Mouse (Mus musculus) embryonic facial prominence, embryonic 11.5 days (tissue): ENCODE results near the gene Arhgef12. TPM values are rescaled to one million over a fixed set of nuclear protein-coding genes. Genes with fewer than 3 reads are reported as not detected.
"Not testable (repeated sequence)": the region's sequence is repeated elsewhere in the genome, so short reads cannot be mapped to it uniquely, and the experiment has no call there.

ENCODE experiments used
- ATAC-seq: fragments of 200-750 bp; cut with Nextera tagmentation; replicated peaks from 2 replicates; pipeline ENCODE4 v1.8.0; 2017; ENCODE audit warnings: low read depth; ENCODE audit not compliant: insufficient number of reproducible peaks, low FRiP score, low TSS enrichment
- DNase-seq: peaks from one replicate; pipeline ENCODE4 v3.0.0-alpha.2; 2015; ENCODE audit warnings: low spot score
- H3K27ac ChIP-seq: fragments of 300-500 bp; sonication (generic); replicated peaks from 2 replicates; pipeline ENCODE4 v1.5.1; 2014; ENCODE audit warnings: mild to moderate bottlenecking, low read depth, low read length, control low read depth
- H3K27me3 ChIP-seq: fragments of 300-500 bp; sonication (generic); 2 replicates; pipeline ENCODE4 v1.6.1; 2014; ENCODE audit warnings: mild to moderate bottlenecking, low read length, moderate library complexity, mixed read lengths; ENCODE audit not compliant: control insufficient read depth, insufficient read depth
- H3K36me3 ChIP-seq: fragments of 300-500 bp; sonication (generic); replicated peaks from 2 replicates; pipeline ENCODE4 v1.6.1; 2014; ENCODE audit warnings: low read depth, mild to moderate bottlenecking, low read length, moderate library complexity, mixed read lengths; ENCODE audit not compliant: control insufficient read depth, insufficient read depth
- H3K4me1 ChIP-seq: fragments of 300-500 bp; sonication (generic); 2 replicates; pipeline ENCODE4 v1.6.1; 2014; ENCODE audit warnings: low read length, mixed read lengths; ENCODE audit not compliant: control insufficient read depth, insufficient read depth
- H3K4me2 ChIP-seq: fragments of 300-500 bp; sonication (generic); 2 replicates; pipeline ENCODE4 v1.6.1; 2014; ENCODE audit warnings: low read depth, mild to moderate bottlenecking, control low read depth, low read length, moderate library complexity
- H3K4me3 ChIP-seq: fragments of 300-500 bp; sonication (generic); 2 replicates; pipeline ENCODE4 v1.5.1; 2014; ENCODE audit warnings: low read depth, low read length, control low read depth
- H3K9ac ChIP-seq: fragments of 300-500 bp; sonication (generic); replicated peaks from 2 replicates; pipeline ENCODE4 v1.6.1; 2014; ENCODE audit warnings: mild to moderate bottlenecking, control low read depth, low read length
- H3K9me3 ChIP-seq: fragments of 300-500 bp; sonication (generic); replicated peaks from 2 replicates; pipeline ENCODE4 v1.6.1; 2016; ENCODE audit warnings: mild to moderate bottlenecking, low read length, inconsistent platforms, mixed read lengths; ENCODE audit not compliant: control insufficient read depth
- WGBS: fragments of 180-500 bp; shearing (Covaris S2); extraction: QIAGEN DNeasy Blood & Tissue Kit; methylation state at CpG from one replicate; pipeline ENCODE4 v1.1.7; 2014; 5-methylcytosine and 5-hydroxymethylcytosine counted together
- polyA plus RNA-seq: library from polyadenylated mRNA; unstranded; fragments of >200 nt; fragmentation: Nextera tagmentation; extraction: Ambion mirVana; gene quantifications from 2 replicates; pipeline ENCODE4 v1.2.1, GENCODE M21; 2014

Gene Arhgef12
- polyA plus RNA-seq, 1 experiment from 2014 or later = 8.2 TPM

- DNase-seq (no peak), ATAC-seq (no peak)
- no peak overlapping the region for H3K27ac ChIP-seq
- WGBS = 79% methylated on average over 4 of the region's 4 CpGs
- no peak overlapping the region for H3K4me2 ChIP-seq
- no peaks in the 10 kb centered on the region for H3K27me3 ChIP-seq
- no peaks in the 10 kb centered on the region for H3K9me3 ChIP-seq
- peaks cover 3% of the 10 kb centered on the region for H3K36me3 ChIP-seq
- no peak overlapping the region for H3K4me3 ChIP-seq
- H3K9ac ChIP-seq = no peak overlapping the region
- H3K4me1 ChIP-seq = no peaks in the 10 kb centered on the region
Observed at GRCm38 (mm10) chr9:42993659-42994058, 113.4 kb downstream of the Arhgef12 start.

GRCm38 (mm10) chr9:42987988-42988387 lies 119.1 kb downstream of the Arhgef12 start:
- Histone ChIP-seq H3K27ac (no peak overlapping the region), H3K27me3 (no peaks in the 10 kb centered on the region), H3K36me3 (peaks cover 5% of the 10 kb centered on the region), H3K9me3 (no peaks in the 10 kb centered on the region), H3K9ac (no peak overlapping the region), H3K4me1 (no peaks in the 10 kb centered on the region), H3K4me2 (no peak overlapping the region), H3K4me3 (no peak overlapping the region)
- ATAC-seq (no peak), DNase-seq (no peak)
- 87% methylated on average over 4 of the region's 4 CpGs for WGBS

GRCm38 (mm10) chr9:42968894-42969521 lies 138.0 kb downstream of the Arhgef12 start:
- H3K4me2 ChIP-seq = no peak overlapping the region
- H3K36me3 ChIP-seq = no peaks in the 10 kb centered on the region; the same call in 1 of the 2 replicates
- H3K4me3 ChIP-seq = no peak overlapping the region
- no peaks in the 10 kb centered on the region for H3K27me3 ChIP-seq
- no peaks in the 10 kb centered on the region for H3K9me3 ChIP-seq
- H3K4me1 ChIP-seq = no peaks in the 10 kb centered on the region
- DNase-seq (no peak), ATAC-seq (no peak)
- no peak overlapping the region for H3K9ac ChIP-seq
- H3K27ac ChIP-seq = no peak overlapping the region
- WGBS = 64% methylated on average over 11 of the region's 11 CpGs

- Histone ChIP-seq H3K4me1 (no peaks in the 10 kb centered on the region), H3K27me3 (no peaks in the 10 kb centered on the region), H3K27ac (no peak overlapping the region), H3K4me3 (no peak overlapping the region), H3K9ac (no peak overlapping the region), H3K36me3 (no peaks in the 10 kb centered on the region; the same call in 1 of the 2 replicates), H3K9me3 (no peaks in the 10 kb centered on the region), H3K4me2 (no peak overlapping the region)
- DNase-seq (no peak), ATAC-seq (no peak)
- WGBS = 88% methylated on average over 9 of the region's 9 CpGs
Observed at GRCm38 (mm10) chr9:42967731-42968130, 139.3 kb downstream of the Arhgef12 start.

GRCm38 (mm10) chr9:42964809-42965208 lies 142.2 kb downstream of the Arhgef12 start:
- not testable (repeated sequence) for H3K9ac ChIP-seq, H3K4me3 ChIP-seq, ATAC-seq, DNase-seq, H3K27me3 ChIP-seq, H3K4me2 ChIP-seq, H3K36me3 ChIP-seq, H3K4me1 ChIP-seq, H3K9me3 ChIP-seq, H3K27ac ChIP-seq
- WGBS = 87% methylated on average over 2 of the region's 3 CpGs

- no peak overlapping the region for H3K9ac ChIP-seq
- no peaks in the 10 kb centered on the region for H3K9me3 ChIP-seq
- no peaks in the 10 kb centered on the region for H3K27me3 ChIP-seq
- DNase-seq = no peak
- H3K4me3 ChIP-seq = no peak overlapping the region
- ATAC-seq = no peak
- H3K4me1 ChIP-seq = no peaks in the 10 kb centered on the region
- H3K4me2 ChIP-seq = no peak overlapping the region
- WGBS = 89% methylated on average over 12 of the region's 12 CpGs
- H3K27ac ChIP-seq = no peak overlapping the region
- H3K36me3 ChIP-seq = no peaks in the 10 kb centered on the region
Observed at GRCm38 (mm10) chr9:42964366-42964765, 142.7 kb downstream of the Arhgef12 start.

- no peaks in the 10 kb centered on the region for H3K36me3 ChIP-seq
- no peak overlapping the region for H3K9ac ChIP-seq
- 75% methylated on average over 6 of the region's 6 CpGs for WGBS
- H3K27me3 ChIP-seq = no peaks in the 10 kb centered on the region
- H3K4me3 ChIP-seq = no peak overlapping the region
- H3K4me2 ChIP-seq = no peak overlapping the region
- no peaks in the 10 kb centered on the region for H3K9me3 ChIP-seq
- H3K27ac ChIP-seq = no peak overlapping the region
- no peaks in the 10 kb centered on the region for H3K4me1 ChIP-seq
- no peak for DNase-seq
- no peak for ATAC-seq
Observed at GRCm38 (mm10) chr9:42962506-42962905, 144.5 kb downstream of the Arhgef12 start.

GRCm38 (mm10) chr9:42958401-42958800 lies 148.6 kb downstream of the Arhgef12 start:
- no peak for DNase-seq
- peak; percentile 34; the same call in 1 of the 2 replicates for ATAC-seq
- H3K36me3 ChIP-seq = no peaks in the 10 kb centered on the region
- H3K27me3 ChIP-seq = no peaks in the 10 kb centered on the region
- 79% methylated on average over 7 of the region's 7 CpGs for WGBS
- H3K9ac ChIP-seq = no peak overlapping the region
- no peaks in the 10 kb centered on the region for H3K4me1 ChIP-seq
- H3K27ac ChIP-seq = no peak overlapping the region
- no peak overlapping the region for H3K4me3 ChIP-seq
- no peaks in the 10 kb centered on the region for H3K9me3 ChIP-seq
- H3K4me2 ChIP-seq = no peak overlapping the region
